13 mouse cellular contexts compared by ENCODE assay signal in genomic region chr9:103506968-103507584, GRCm38 (mm10). TPM values are rescaled to one million over a fixed set of nuclear protein-coding genes. Genes with fewer than 3 reads are reported as not detected.
A peak's percentile ranks its signal among the peaks of the same experiment; 100 is the strongest.
DNase-seq lines count a peak whose midpoint lies in the region; ATAC-seq lines count a peak whose summit lies in the region.
"Had no signal": no experiment of that assay in that cellular context is flagged by ENCODE, and none has a peak within 500 bp of the region (broad histone marks: within the 10 kb centered on the region; RNA-seq: fewer than 3 reads in every experiment).

No protein-coding gene starts in this region.

- H3K4me3 ChIP-seq in kidney, embryonic 16.5 days (ENCODE audit: low read length): no peak overlapping the region
- H3K4me3 ChIP-seq: limb, embryonic 13.5 days; neural tube, embryonic 15.5 days had no signal

- no peak overlapping the region for H3K9ac ChIP-seq in kidney, embryonic 16.5 days (replicated peaks; ENCODE audit: low read length)
- H3K9ac ChIP-seq: limb, embryonic 13.5 days; neural tube, embryonic 15.5 days had no signal

- ATAC-seq in kidney, embryonic 16.5 days (ENCODE audit: low FRiP score, low TSS enrichment): peak; percentile 23; the same call in 1 of the 2 replicates
- ATAC-seq in frontal cortex, adult (ENCODE audit: low TSS enrichment): no peak

- 0 out of 2 replicates have a peak overlapping the region, but pooled peaks have one; percentile 13 for H3K27ac ChIP-seq in kidney, embryonic 16.5 days (ENCODE audit: low read length)
- H3K27ac ChIP-seq: limb, embryonic 13.5 days; neural tube, embryonic 15.5 days had no signal

- H3K36me3 ChIP-seq in kidney, embryonic 16.5 days (ENCODE audit: insufficient read depth, low read length): 0 out of 2 replicates have a peak, but pooled peaks cover 3% of the 10 kb centered on the region
- H3K36me3 ChIP-seq: limb, embryonic 13.5 days; neural tube, embryonic 15.5 days had no signal

- no peaks in the 10 kb centered on the region for H3K27me3 ChIP-seq in kidney, embryonic 16.5 days (ENCODE audit: insufficient read depth, low read length)
- H3K27me3 ChIP-seq: limb, embryonic 13.5 days; neural tube, embryonic 15.5 days had no signal

- H3K4me1 ChIP-seq in kidney, embryonic 16.5 days (ENCODE audit: insufficient read depth, low read length): peaks cover 25% of the 10 kb centered on the region

- no peaks in the 10 kb centered on the region for H3K9me3 ChIP-seq in kidney, embryonic 16.5 days (ENCODE audit: low read length)
- H3K9me3 ChIP-seq: limb, embryonic 13.5 days; neural tube, embryonic 15.5 days had no signal

- DNase-seq in cerebellum, adult 11-12 months: peak; percentile 55
- DNase-seq in cerebellum, adult 11 months: no peak
- no peak for DNase-seq in kidney, adult 9 months
- DNase-seq in urinary bladder, adult 18-20 months (ENCODE audit: low spot score in 2 of 2): peak; percentile 9 to 11
- no peak for DNase-seq in urinary bladder, adult 2 months (ENCODE audit: low spot score)
- no peak for DNase-seq in frontal cortex, adult 2 months (ENCODE audit: extremely low spot score in 1 of 2, low spot score in 1 of 2)
- DNase-seq: cerebellum, adult 8-10 months; gastrocnemius, postnatal 14 days; retina, postnatal 1 day had no signal

- 46% methylated on average over 7 of the region's 7 CpGs for WGBS in kidney, embryonic 16.5 days

- H3K4me2 ChIP-seq in kidney, embryonic 16.5 days (replicated peaks; ENCODE audit: low read depth, low read length): no peak overlapping the region
- H3K4me2 ChIP-seq: limb, embryonic 13.5 days; neural tube, embryonic 15.5 days had no signal

RNA-seq across cellular contexts. Expression of gene Bfsp2, which starts 26.9 kb away (rescaled TPM):
- 0.54 and 0.57 TPM in 2 replicates for polyA plus RNA-seq in kidney, embryonic 16.5 days (2015; fragmentation: Nextera tagmentation; extraction: Ambion mirVana)
- 0.10 and 0.11 TPM in 2 replicates for polyA plus RNA-seq in urinary bladder, adult 2 months (2012; rRNA removed)
- polyA plus RNA-seq in frontal cortex, adult 2 months (2012; rRNA removed): 5.5 and 6.9 TPM in 2 replicates

Comparison
In these comparisons a context has a peak if more than half of its experiments do, and no peak if none do; other contexts are left out.
1. DNase-seq: peak in cerebellum, adult 11-12 months (single experiment) and urinary bladder, adult 18-20 months (2 of 2); none in cerebellum, adult 11 months (single experiment), kidney, adult 9 months (single experiment), urinary bladder, adult 2 months (single experiment) and frontal cortex, adult 2 months (0 of 2).